Mouse (Mus musculus): ENCODE results near the gene Faf2. TPM values are rescaled to one million over a fixed set of nuclear protein-coding genes. Genes with fewer than 3 reads are reported as not detected.

The Faf2 gene
- 35.3 and 39.9 TPM in 2 replicates for polyA plus RNA-seq (2016; fragmentation: Nextera tagmentation; extraction: Ambion mirVana)

- peak; percentile 98 for ATAC-seq
- H3K27ac ChIP-seq: peak within 1 kb of the TSS; percentile 82
- H3K4me1 ChIP-seq: peaks cover 33% of the 10 kb centered on the region
- H3K36me3 ChIP-seq: 0 out of 2 replicates have a peak, but pooled peaks cover 7% of the 10 kb centered on the region
- 8% methylated on average over 44 of the region's 44 CpGs for WGBS (ENCODE audit: insufficient replicate concordance)
- H3K4me3 ChIP-seq: peak within 1 kb of the TSS; percentile 97
- no peaks in the 10 kb centered on the region for H3K9me3 ChIP-seq (replicated peaks)
- H3K9ac ChIP-seq: peak within 1 kb of the TSS; percentile 94
- H3K4me2 ChIP-seq: peak within 1 kb of the TSS; percentile 93
- H3K27me3 ChIP-seq (replicated peaks): peaks cover 10% of the 10 kb centered on the region
Observed at GRCm38 (mm10) chr13:54621155-54621932, at the start of gene Faf2. Gene Faf2, plus strand, starts transcription at chr13:54621784.

GRCm38 (mm10) chr13:54572621-54573020 lies 49.0 kb upstream of the Faf2 start:
- no peak for ATAC-seq
- no peak overlapping the region for H3K9ac ChIP-seq
- WGBS (ENCODE audit: insufficient replicate concordance): 64% methylated on average over 4 of the region's 4 CpGs
- H3K4me3 ChIP-seq: no peak overlapping the region
- H3K4me1 ChIP-seq: peaks cover 34% of the 10 kb centered on the region
- H3K4me2 ChIP-seq: no peak overlapping the region
- no peaks in the 10 kb centered on the region for H3K9me3 ChIP-seq (replicated peaks)
- no peaks in the 10 kb centered on the region; the same call in 1 of the 2 replicates for H3K27me3 ChIP-seq (replicated peaks)
- no peaks in the 10 kb centered on the region for H3K36me3 ChIP-seq
- H3K27ac ChIP-seq: no peak overlapping the region

- H3K27ac ChIP-seq: peak within 1 kb of the TSS; percentile 64
- peaks cover 16% of the 10 kb centered on the region for H3K36me3 ChIP-seq
- H3K9me3 ChIP-seq (replicated peaks): no peaks in the 10 kb centered on the region
- ATAC-seq: peak; percentile 81
- no peaks in the 10 kb centered on the region; the same call in 1 of the 2 replicates for H3K27me3 ChIP-seq (replicated peaks)
- WGBS (ENCODE audit: insufficient replicate concordance): under 1% methylated on average over 55 of the region's 55 CpGs
- H3K9ac ChIP-seq: peak within 1 kb of the TSS; percentile 77
- H3K4me1 ChIP-seq: peaks cover 41% of the 10 kb centered on the region
- H3K4me2 ChIP-seq: peak within 1 kb of the TSS; percentile 94
- H3K4me3 ChIP-seq: peak within 1 kb of the TSS; percentile 74
Observed at GRCm38 (mm10) chr13:54574854-54575481, 46.6 kb upstream of the Faf2 start, which contains the start of gene Arl10. Gene Arl10, plus strand, starts transcription at chr13:54575015.

GRCm38 (mm10) chr13:54575489-54575888 lies 46.1 kb upstream of the Faf2 start:
- peak overlapping the region; percentile 64; the same call in 1 of the 2 replicates for H3K27ac ChIP-seq
- WGBS (ENCODE audit: insufficient replicate concordance): 5% methylated on average over 19 of the region's 19 CpGs
- H3K4me2 ChIP-seq: peak overlapping the region; percentile 94
- peaks cover 41% of the 10 kb centered on the region for H3K4me1 ChIP-seq
- peaks cover 19% of the 10 kb centered on the region for H3K36me3 ChIP-seq
- H3K9ac ChIP-seq: peak overlapping the region; percentile 77
- H3K9me3 ChIP-seq (replicated peaks): no peaks in the 10 kb centered on the region
- ATAC-seq: no peak
- H3K4me3 ChIP-seq: peak overlapping the region; percentile 74
- H3K27me3 ChIP-seq (replicated peaks): no peaks in the 10 kb centered on the region; the same call in 1 of the 2 replicates

GRCm38 (mm10) chr13:54577652-54578507 lies 43.7 kb upstream of the Faf2 start:
- H3K27me3 ChIP-seq (replicated peaks): no peaks in the 10 kb centered on the region; the same call in 1 of the 2 replicates
- peaks cover 43% of the 10 kb centered on the region for H3K36me3 ChIP-seq
- H3K4me3 ChIP-seq: no peak overlapping the region
- no peak overlapping the region for H3K9ac ChIP-seq
- H3K9me3 ChIP-seq (replicated peaks): no peaks in the 10 kb centered on the region
- H3K27ac ChIP-seq: no peak overlapping the region
- H3K4me2 ChIP-seq: 0 out of 2 replicates have a peak overlapping the region, but pooled peaks have one; percentile 5
- H3K4me1 ChIP-seq: peaks cover 41% of the 10 kb centered on the region
- ATAC-seq: no peak
- WGBS (ENCODE audit: insufficient replicate concordance): 62% methylated on average over 21 of the region's 21 CpGs

- Histone ChIP-seq H3K4me1 (peaks cover 14% of the 10 kb centered on the region), H3K4me3 (no peak overlapping the region), H3K36me3 (peaks cover 78% of the 10 kb centered on the region), H3K4me2 (no peak overlapping the region), H3K27me3 (replicated peaks) (no peaks in the 10 kb centered on the region), H3K27ac (no peak overlapping the region), H3K9me3 (replicated peaks) (no peaks in the 10 kb centered on the region), H3K9ac (no peak overlapping the region)
- 87% methylated on average over 2 of the region's 2 CpGs for WGBS (ENCODE audit: insufficient replicate concordance)
- no peak for ATAC-seq
Observed at GRCm38 (mm10) chr13:54581385-54581784, 40.2 kb upstream of the Faf2 start.

GRCm38 (mm10) chr13:54582126-54582525 lies 39.5 kb upstream of the Faf2 start:
- H3K4me1 ChIP-seq: peaks cover 14% of the 10 kb centered on the region
- H3K9ac ChIP-seq: no peak overlapping the region
- H3K36me3 ChIP-seq: peaks cover 85% of the 10 kb centered on the region
- no peaks in the 10 kb centered on the region for H3K9me3 ChIP-seq (replicated peaks)
- H3K27ac ChIP-seq: no peak overlapping the region
- no peak overlapping the region for H3K4me3 ChIP-seq
- no peak for ATAC-seq
- H3K4me2 ChIP-seq: no peak overlapping the region
- no peaks in the 10 kb centered on the region for H3K27me3 ChIP-seq (replicated peaks)
- WGBS (ENCODE audit: insufficient replicate concordance): 72% methylated on average over 10 of the region's 10 CpGs

GRCm38 (mm10) chr13:54582860-54583259 lies 38.7 kb upstream of the Faf2 start:
- Histone ChIP-seq H3K27me3 (replicated peaks) (no peaks in the 10 kb centered on the region), H3K9ac (no peak overlapping the region), H3K4me2 (no peak overlapping the region), H3K36me3 (peaks cover 93% of the 10 kb centered on the region), H3K4me1 (peaks cover 11% of the 10 kb centered on the region), H3K9me3 (replicated peaks) (no peaks in the 10 kb centered on the region), H3K4me3 (no peak overlapping the region), H3K27ac (no peak overlapping the region)
- no peak for ATAC-seq
- 74% methylated on average over 5 of the region's 5 CpGs for WGBS (ENCODE audit: insufficient replicate concordance)

GRCm38 (mm10) chr13:54585831-54586230 lies 35.8 kb upstream of the Faf2 start:
- WGBS (ENCODE audit: insufficient replicate concordance): 84% methylated on average over 11 of the region's 11 CpGs

GRCm38 (mm10) chr13:54589414-54589995 lies 32.1 kb upstream of the Faf2 start:
- H3K36me3 ChIP-seq: peaks cover 54% of the 10 kb centered on the region
- peak; percentile 36 for ATAC-seq
- H3K27me3 ChIP-seq (replicated peaks): no peaks in the 10 kb centered on the region
- peaks cover 24% of the 10 kb centered on the region for H3K4me1 ChIP-seq
- WGBS (ENCODE audit: insufficient replicate concordance): 1% methylated on average over 24 of the region's 24 CpGs
- peak overlapping the region; percentile 91 for H3K4me3 ChIP-seq
- peak overlapping the region; percentile 91 for H3K9ac ChIP-seq
- no peaks in the 10 kb centered on the region for H3K9me3 ChIP-seq (replicated peaks)
- peak overlapping the region; percentile 65 for H3K27ac ChIP-seq
- peak overlapping the region; percentile 86 for H3K4me2 ChIP-seq

More at GRCm38 (mm10) chr13:54585831-54586230, 35.8 kb upstream of the Faf2 start:
- H3K36me3 ChIP-seq: peaks cover 75% of the 10 kb centered on the region
- ATAC-seq: no peak
- H3K4me2 ChIP-seq: no peak overlapping the region
- peaks cover 11% of the 10 kb centered on the region for H3K4me1 ChIP-seq
- H3K27me3 ChIP-seq (replicated peaks): no peaks in the 10 kb centered on the region
- no peak overlapping the region for H3K9ac ChIP-seq
- no peak overlapping the region for H3K4me3 ChIP-seq
- H3K9me3 ChIP-seq (replicated peaks): no peaks in the 10 kb centered on the region
- H3K27ac ChIP-seq: no peak overlapping the region

All from liver, embryonic 12.5 days (tissue).